Mouse (Mus musculus) testis, adult 2 months (tissue): ENCODE measurements around the gene Pax5.

ENCODE experiments used
- CTCF ChIP-seq: fragments of 200-500 bp; IDR thresholded peaks from 2 replicates; pipeline ENCODE4 v1.5.1; 2012; ENCODE audit warnings: low read depth, mild to moderate bottlenecking, inconsistent platforms, low read length, moderate library complexity; ENCODE audit not compliant: control insufficient read depth, insufficient read depth, insufficient replicate concordance
- POLR2A ChIP-seq: fragments of 200-500 bp; IDR thresholded peaks from 2 replicates; pipeline ENCODE4 v1.6.1; 2012; ENCODE audit warnings: low read depth, mild to moderate bottlenecking, inconsistent platforms, low read length, moderate library complexity; ENCODE audit not compliant: control insufficient read depth

DNA sequence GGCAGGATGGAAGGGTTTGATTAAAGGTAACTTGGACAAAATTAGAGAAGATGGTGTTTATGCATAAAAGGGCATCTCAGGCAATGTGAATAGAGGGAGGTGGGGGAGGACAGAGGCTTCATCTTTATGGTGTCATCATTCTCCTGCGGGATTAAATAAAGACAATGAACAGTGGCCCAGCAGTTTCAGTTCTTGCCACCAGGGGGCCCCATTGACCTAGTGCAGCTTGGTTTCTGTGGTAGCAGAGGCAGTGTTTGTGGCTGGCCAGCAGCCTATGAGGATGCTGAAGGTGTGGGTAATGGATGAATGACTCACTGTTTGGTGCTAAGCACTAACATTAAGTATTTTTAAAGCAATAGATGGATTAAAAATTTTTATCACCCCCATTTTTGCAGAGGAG lies 230.5 kb downstream of the Pax5 start:
- TF ChIP-seq CTCF = peak; percentile 65; the same call in 1 of the 2 replicates
- no peak for TF ChIP-seq POLR2A
